Mouse (Mus musculus): Measurements from ENCODE around the gene Gm7137. TPM values are rescaled to one million over a fixed set of nuclear protein-coding genes. Genes with fewer than 3 reads are reported as not detected.

Gm7137 gene
- polyA plus RNA-seq (2012; rRNA removed), result not detected in 2 replicates

GRCm38 (mm10) chr10:77787876-77788275, at the start of gene Gm7137:
Gene Gm7137 (minus strand): TSS chr10:77788200.

GRCm38 (mm10) chr10:77835647-77836046, 47.6 kb upstream of the Gm7137 start, which contains the start of gene Krtap10-10:
Gene Krtap10-10 (plus strand): TSS chr10:77835947.

GRCm38 (mm10) chr10:77826951-77827350, 39.0 kb upstream of the Gm7137 start, which contains the start of gene Krtap10-4:
Gene Krtap10-4 (minus strand): TSS chr10:77827095.

GRCm38 (mm10) chr10:77814382-77814781, 26.4 kb upstream of the Gm7137 start, which contains the start of gene Gm2696:
Gene Gm2696 (plus strand): TSS chr10:77814682.

GRCm38 (mm10) chr10:77811743-77812142, 23.7 kb upstream of the Gm7137 start, which contains the start of gene Gm9507:
Gene Gm9507 (minus strand): TSS chr10:77811843.

GRCm38 (mm10) chr10:77798921-77799508, 11.0 kb upstream of the Gm7137 start, which contains the start of gene Gm19668:
Gene Gm19668 (minus strand): TSS chr10:77799133.

GRCm38 (mm10) chr10:77794976-77795375, 7.0 kb upstream of the Gm7137 start, which contains the start of gene Gm9639:
Gene Gm9639 (minus strand): TSS chr10:77795076.

GRCm38 (mm10) chr10:77782442-77782841, 5.6 kb downstream of the Gm7137 start, which contains the start of gene Gm3250:
Gene Gm3250 (minus strand): TSS chr10:77782542.

GRCm38 (mm10) chr10:77776844-77777243, 11.2 kb downstream of the Gm7137 start, which contains the start of gene Gm7138:
Gene Gm7138 (minus strand): TSS chr10:77776944.

GRCm38 (mm10) chr10:77771225-77771624, 16.8 kb downstream of the Gm7137 start, which contains the start of gene Gm3238:
Gene Gm3238 (minus strand): TSS chr10:77771325.

GRCm38 (mm10) chr10:77759582-77759981, 28.4 kb downstream of the Gm7137 start, which contains the start of gene Gm3233:
Gene Gm3233 (minus strand): TSS chr10:77759682.

GRCm38 (mm10) chr10:77751254-77751653, 36.7 kb downstream of the Gm7137 start, which contains the start of gene Gm9736:
Gene Gm9736 (minus strand): TSS chr10:77751354.

GRCm38 (mm10) chr10:77741924-77742688, 45.9 kb downstream of the Gm7137 start, which contains the start of gene Gm18596:
Gene Gm18596 (minus strand): TSS chr10:77742638.

Other genes starting within 250 kb of the Gm7137 start
- gene Pttg1ip, start 206.5 kb downstream of the Gm7137 start, polyA plus RNA-seq (2012; rRNA removed), result 210 and 211 TPM in 2 replicates
- gene Sumo3, start 182.1 kb downstream of the Gm7137 start, polyA plus RNA-seq (2012; rRNA removed), result 233 and 246 TPM in 2 replicates
- not detected in 2 replicates for gene Gm49325, start 182.0 kb downstream of the Gm7137 start, polyA plus RNA-seq (2012; rRNA removed)
- gene Ube2g2, start 165.9 kb downstream of the Gm7137 start, polyA plus RNA-seq (2012; rRNA removed), result 34.4 and 39.8 TPM in 2 replicates
- 0.62 and 0.70 TPM in 2 replicates for gene Tspear, start 101.6 kb downstream of the Gm7137 start, polyA plus RNA-seq (2012; rRNA removed)
- not detected in 2 replicates for gene Gm19402, start 97.4 kb downstream of the Gm7137 start, polyA plus RNA-seq (2012; rRNA removed)
- gene Gm9508, start 91.0 kb downstream of the Gm7137 start, polyA plus RNA-seq (2012; rRNA removed), result not detected in 2 replicates
- not detected in 2 replicates for gene Gm10272, start 81.6 kb downstream of the Gm7137 start, polyA plus RNA-seq (2012; rRNA removed)
- not detected in 2 replicates for gene Gm10024, start 76.7 kb downstream of the Gm7137 start, polyA plus RNA-seq (2012; rRNA removed)
- not detected in 2 replicates for gene Gm10142, start 72.4 kb downstream of the Gm7137 start, polyA plus RNA-seq (2012; rRNA removed)
- gene Krtap12-1, start 67.6 kb downstream of the Gm7137 start, polyA plus RNA-seq (2012; rRNA removed), result not detected in 2 replicates
- not detected in 2 replicates for gene Gm10100, start 61.7 kb downstream of the Gm7137 start, polyA plus RNA-seq (2012; rRNA removed)
- gene Gm18596, start 45.6 kb downstream of the Gm7137 start, polyA plus RNA-seq (2012; rRNA removed), result not detected in 2 replicates
- not detected in 2 replicates for gene Gm9736, start 36.8 kb downstream of the Gm7137 start, polyA plus RNA-seq (2012; rRNA removed)
- gene Gm3233, start 28.5 kb downstream of the Gm7137 start, polyA plus RNA-seq (2012; rRNA removed), result not detected in 2 replicates
- gene Gm3238, start 16.9 kb downstream of the Gm7137 start, polyA plus RNA-seq (2012; rRNA removed), result not detected in 2 replicates
- not detected in 2 replicates for gene Gm7138, start 11.3 kb downstream of the Gm7137 start, polyA plus RNA-seq (2012; rRNA removed)
- gene Gm3250, start 5.7 kb downstream of the Gm7137 start, polyA plus RNA-seq (2012; rRNA removed), result not detected in 2 replicates
- gene Gm9639, start 6.9 kb upstream of the Gm7137 start, polyA plus RNA-seq (2012; rRNA removed), result not detected in 2 replicates
- gene Gm19668, start 10.9 kb upstream of the Gm7137 start, polyA plus RNA-seq (2012; rRNA removed), result not detected in 2 replicates
- gene Gm9507, start 23.6 kb upstream of the Gm7137 start, polyA plus RNA-seq (2012; rRNA removed), result not detected in 2 replicates
- gene Gm2696, start 26.5 kb upstream of the Gm7137 start, polyA plus RNA-seq (2012; rRNA removed), result not detected in 2 replicates
- not detected in 2 replicates for gene Krtap10-4, start 38.9 kb upstream of the Gm7137 start, polyA plus RNA-seq (2012; rRNA removed)
- gene Krtap10-10, start 47.7 kb upstream of the Gm7137 start, polyA plus RNA-seq (2012; rRNA removed), result not detected in 2 replicates
- gene Gm36176, start 58.6 kb upstream of the Gm7137 start, polyA plus RNA-seq (2012; rRNA removed), result not detected in 2 replicates
- not detected in 2 replicates for gene Gm10318, start 64.7 kb upstream of the Gm7137 start, polyA plus RNA-seq (2012; rRNA removed)
- not detected in 2 replicates for gene Gm3285, start 73.8 kb upstream of the Gm7137 start, polyA plus RNA-seq (2012; rRNA removed)
- 7.3 and 8.4 TPM in 2 replicates for gene Lrrc3, start 114.3 kb upstream of the Gm7137 start, polyA plus RNA-seq (2012; rRNA removed)
- 1.2 and 1.9 TPM in 2 replicates for gene Trpm2, start 182.4 kb upstream of the Gm7137 start, polyA plus RNA-seq (2012; rRNA removed)
- gene 1810043G02Rik, start 190.3 kb upstream of the Gm7137 start, polyA plus RNA-seq (2012; rRNA removed), result 44.0 and 48.6 TPM in 2 replicates
- gene Pfkl, start 221.9 kb upstream of the Gm7137 start, polyA plus RNA-seq (2012; rRNA removed), result 165 and 180 TPM in 2 replicates